Mouse (Mus musculus) ovary, adult 18-20 months (tissue): ENCODE measurements around the gene Gpa33.
"Not testable (repeated sequence)": the region's sequence is repeated elsewhere in the genome, so short reads cannot be mapped to it uniquely, and the experiment has no call there.

Source experiments
- DNase-seq: peaks from one replicate; pipeline ENCODE4 v3.0.0; 2022; ENCODE audit warnings: low spot score, mixed read lengths

Gpa33 gene

DNA sequence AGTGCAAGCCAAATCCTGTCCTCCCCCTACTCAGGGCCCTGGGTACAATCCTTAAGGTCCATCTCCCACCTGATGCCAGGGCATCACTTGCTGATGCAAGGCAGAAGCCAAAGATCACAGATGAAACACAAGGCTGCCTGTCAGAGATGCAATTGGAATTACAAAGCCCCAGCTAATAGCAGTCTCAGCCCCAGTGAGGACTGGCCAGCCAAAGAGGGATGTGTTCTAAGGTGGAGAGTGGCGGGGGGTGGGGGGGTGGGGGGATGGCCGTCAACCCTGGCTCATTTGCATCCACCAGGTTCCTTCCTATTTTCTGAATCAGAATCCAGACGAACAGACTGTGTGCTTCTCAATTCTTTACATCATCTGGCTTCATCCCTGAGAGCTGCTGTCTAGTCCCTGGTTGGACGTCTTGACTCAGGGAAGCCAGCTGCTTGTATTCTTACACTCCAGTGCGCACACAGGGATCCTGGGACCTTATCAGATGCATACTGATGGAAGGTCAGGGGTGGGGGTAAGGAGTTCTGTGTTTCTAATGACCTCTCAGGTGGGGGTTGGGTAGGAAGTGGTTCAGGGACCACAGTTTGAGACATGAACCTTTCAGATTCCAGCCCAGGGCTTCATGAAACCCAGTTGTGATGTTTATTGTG lies 5.2 kb downstream of the Gpa33 start:
- DNase-seq, result no peak

DNA sequence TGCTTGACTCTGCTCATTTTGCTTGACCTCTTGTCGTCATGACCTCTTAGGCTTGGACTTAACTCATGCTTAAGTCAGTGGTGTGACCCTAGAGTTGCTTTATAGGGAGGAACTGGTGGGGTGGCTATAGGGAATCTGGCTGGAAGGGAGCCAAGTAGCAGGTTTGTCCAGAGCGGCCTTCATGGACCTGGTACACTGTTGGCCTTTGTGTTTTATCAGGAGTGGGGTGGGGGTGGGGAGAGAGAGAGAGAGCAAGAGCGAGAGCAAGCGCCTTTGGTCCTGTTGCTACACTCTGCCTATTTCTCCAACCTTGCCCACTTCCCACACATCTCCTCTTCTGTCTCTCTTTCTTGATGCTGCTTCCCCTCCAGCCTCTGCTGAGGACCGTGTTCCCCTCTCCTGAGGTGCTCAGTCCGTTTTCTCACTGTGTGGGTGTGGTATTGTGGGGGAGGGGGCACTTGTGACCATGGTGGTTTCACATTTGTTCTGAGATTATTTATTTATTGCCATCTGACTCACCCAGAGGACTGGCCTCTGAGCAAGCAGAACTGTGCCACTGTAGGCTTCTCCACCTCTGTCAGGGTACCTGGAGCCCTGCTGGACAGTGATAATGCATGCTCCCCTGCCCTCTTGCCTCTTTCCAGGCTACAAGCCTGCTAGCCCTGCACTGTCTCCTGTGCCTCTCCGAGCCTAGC lies 7.4 kb downstream of the Gpa33 start:
- no peak for DNase-seq

DNA sequence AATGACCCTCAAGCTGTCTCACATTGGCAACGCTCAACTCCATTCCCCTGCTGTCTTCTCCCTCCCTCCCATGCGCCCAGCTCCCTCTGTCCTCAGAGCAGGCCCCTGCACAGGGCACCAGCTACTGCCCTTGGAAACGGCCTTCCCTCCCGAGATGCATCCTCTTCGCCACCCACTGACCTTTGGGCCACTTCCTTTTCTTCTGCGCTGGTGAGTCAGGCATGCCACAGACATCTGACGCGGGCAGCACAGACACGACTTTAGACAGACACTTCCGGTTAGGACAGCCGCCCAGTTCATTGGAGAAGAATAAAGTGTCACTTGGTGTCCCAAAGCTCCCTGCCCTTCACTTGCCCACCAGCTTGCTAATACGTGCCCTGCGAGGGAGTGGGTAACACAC lies 8.1 kb downstream of the Gpa33 start:
- DNase-seq, result no peak

DNA sequence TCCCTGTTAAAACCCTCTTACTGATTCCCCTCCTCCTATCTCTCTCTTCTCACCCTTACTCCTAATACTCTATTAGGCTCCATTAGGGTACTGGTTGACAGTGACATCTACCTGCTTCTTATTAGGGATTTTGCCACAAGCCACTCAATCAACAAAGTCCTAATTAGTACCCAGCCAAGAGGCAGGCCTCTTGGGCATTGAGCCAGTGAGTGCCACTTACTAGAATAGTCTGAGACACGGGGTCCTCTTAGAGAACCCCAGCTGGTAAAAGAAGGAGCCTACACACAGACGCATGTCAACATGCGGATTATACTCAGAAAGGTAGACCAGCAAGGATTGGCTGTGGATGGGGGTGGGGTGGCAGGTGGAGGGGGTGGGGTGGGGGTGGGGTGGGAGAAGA lies 9.1 kb downstream of the Gpa33 start:
- DNase-seq, result no peak

DNA sequence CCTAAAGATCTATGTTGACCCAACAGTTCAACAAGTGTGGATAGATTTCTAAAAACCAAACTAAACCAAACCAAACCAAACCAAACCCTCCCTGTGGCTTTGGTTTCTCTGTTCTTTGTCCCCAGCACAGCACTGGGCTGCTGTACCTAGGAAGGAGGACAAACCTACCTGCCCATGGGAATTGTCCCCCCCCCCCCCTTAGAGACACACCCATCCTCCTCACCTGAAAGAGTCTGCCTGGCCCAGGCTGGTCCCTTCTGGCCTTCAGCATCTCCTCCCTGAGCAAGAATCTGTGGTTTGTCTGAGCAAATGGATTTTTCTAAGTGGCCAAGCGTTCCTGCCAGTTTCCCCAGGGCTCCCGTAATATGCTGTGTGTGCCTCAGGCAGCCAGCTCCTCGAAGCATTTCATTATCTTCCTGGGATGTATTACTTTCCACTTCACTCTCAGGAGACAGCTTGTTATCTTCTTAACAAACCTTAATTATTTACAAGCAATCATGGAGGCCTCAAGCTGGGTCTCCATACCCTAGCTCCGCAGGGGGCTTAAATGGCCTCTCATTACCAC lies 9.7 kb downstream of the Gpa33 start:
- DNase-seq, result no peak

DNA sequence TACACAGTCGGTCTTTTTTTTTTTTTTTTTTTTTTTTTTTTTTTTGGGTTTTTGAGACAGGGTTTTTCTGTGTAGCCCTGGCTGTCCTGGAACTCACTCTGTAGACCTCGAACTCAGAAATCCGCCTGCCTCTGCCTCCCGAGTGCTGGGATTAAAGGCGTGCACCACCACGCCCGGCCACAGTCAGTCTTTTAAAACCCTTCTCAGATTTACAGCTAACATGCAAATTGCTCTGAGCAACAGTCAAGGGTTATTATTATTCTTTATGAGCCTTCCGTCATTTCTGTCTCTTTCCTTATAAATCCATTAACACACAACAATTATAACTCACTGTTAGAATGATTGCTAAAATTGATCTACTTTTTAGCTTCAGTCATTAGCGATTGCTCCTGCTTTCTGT lies 11.8 kb downstream of the Gpa33 start:
- not testable (repeated sequence) for DNase-seq

DNA sequence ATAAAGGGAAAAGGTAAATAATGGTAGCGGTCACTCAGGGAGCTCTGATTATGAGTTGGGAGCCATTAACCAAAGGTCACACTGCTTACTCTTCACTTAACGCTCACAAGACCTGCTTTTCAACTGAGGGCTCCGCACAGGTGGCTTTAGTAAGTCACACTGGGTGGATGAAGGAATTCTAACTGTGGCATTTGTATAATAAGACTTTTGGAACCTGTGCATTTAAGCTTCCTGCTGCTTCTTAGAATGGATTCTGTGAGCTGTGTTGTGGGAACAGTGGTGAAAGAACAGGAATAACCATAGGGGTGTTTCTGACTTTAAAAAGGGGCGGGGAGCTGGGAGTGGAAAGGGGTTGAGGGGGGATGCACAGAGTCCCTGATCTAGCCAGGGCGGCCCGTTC lies 12.3 kb downstream of the Gpa33 start:
- DNase-seq, result no peak

DNA sequence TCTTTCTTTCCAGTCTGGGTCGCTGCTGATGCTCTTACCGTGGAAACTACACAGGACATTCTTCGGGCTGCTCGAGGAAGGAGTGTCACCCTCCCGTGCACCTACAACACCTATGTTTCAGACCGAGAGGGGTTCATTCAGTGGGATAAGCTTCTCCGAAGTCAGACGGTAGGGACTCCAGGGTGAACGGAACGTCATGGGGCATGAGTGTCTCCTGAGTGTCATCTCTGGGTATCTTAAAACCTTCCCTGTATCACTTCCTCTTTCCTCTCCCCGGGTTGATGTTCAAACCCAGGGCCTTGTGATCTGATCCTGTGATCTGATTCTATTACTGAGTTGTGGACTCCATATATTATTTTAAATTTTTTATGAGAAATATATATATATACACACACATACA lies 16.6 kb downstream of the Gpa33 start:
- no peak for DNase-seq

DNA sequence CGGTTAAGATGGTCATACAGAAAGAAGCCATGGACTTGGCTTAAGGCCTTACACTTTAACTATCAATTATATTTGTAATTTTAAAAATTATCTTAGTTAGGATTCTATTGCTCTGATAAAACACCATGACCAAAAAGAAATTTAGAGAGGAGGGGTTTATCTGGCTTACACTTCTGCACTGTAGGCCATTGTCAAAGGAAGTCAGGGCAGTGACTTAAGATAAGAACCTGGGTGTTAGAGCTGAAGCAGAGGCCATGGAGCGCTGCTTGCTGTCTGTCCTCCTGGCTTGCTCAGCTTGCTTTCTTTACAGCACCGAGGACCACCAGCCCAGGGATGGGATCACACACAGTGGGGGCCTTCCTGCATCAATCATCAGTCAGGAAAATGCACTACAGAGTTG lies 17.6 kb downstream of the Gpa33 start:
- DNase-seq, result no peak

DNA sequence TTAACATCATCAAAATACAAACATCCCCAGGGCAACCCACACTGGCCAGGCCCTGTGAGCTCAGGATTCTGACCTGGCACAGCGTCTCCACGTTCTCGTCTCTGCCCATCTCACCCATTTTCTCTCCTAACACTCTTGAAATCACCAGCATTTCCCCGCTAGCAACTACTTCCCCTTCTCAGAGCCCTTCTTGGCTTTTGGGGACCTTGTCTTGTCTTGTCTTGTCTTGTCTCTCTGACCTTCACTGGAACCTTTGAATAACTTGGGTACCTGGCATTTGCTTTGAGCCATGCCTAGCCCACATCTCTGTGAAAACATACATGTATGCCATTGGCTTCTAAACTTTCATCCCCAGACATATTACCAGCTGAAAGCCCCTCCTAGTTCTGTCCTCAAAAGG lies 19.4 kb downstream of the Gpa33 start:
- DNase-seq, result no peak

DNA sequence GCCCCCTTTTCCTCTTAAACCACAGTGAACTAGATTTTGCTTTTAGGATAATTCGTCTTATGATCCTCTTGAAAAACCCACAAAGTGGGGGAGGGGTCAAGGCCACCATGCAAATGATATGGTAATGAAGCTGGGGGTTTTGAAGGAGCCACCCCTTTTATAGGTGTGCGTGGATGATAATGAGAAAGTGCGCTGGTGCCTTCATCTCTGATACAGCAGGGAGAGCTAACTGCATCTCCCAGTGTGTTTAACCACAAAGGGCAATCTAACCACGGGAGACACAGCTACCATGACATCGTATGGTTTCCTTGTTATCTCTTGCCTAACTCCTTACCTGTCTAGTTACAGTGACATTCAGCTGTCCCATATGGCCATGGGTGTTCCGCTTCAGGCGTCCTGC lies 20.0 kb downstream of the Gpa33 start:
- DNase-seq, result no peak

DNA sequence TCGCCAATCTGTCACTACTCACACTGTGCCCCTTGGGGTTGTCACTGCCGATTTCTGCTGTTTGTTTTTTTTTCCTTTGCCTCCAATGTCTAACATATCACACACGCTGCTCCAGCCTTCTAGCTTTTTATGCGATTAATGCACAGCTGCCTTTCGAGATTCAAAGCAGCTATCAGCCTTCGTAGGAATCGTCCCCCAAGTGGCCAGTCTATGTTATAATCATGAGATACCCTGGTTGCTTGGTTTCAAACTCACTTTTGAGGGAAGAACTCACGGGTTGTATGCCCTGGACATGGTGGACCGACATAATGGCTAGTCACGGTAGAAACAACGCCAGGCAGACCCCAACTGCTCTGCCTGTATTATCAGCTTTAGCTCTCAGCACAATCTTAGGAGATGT lies 21.3 kb downstream of the Gpa33 start:
- DNase-seq, result no peak

DNA sequence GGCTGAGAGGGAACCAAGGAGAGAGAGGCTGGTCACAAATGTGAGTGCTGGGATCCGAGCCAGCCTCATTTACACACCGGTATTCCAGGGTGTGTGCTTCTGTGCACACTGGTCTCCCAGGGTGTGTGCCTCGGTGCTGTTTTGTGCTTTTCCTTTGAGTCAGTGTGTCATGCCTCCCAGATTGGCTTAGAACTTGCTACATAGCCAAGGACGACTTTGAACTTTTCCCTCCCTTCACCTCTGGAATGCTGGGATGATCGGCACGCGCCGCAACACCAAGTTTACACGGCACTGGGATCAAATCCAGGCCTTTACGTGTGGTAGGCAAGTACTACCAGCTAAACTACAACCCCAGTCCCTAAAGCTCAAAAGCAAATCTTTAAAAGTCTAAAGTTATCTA lies 22.0 kb downstream of the Gpa33 start:
- DNase-seq, result no peak

DNA sequence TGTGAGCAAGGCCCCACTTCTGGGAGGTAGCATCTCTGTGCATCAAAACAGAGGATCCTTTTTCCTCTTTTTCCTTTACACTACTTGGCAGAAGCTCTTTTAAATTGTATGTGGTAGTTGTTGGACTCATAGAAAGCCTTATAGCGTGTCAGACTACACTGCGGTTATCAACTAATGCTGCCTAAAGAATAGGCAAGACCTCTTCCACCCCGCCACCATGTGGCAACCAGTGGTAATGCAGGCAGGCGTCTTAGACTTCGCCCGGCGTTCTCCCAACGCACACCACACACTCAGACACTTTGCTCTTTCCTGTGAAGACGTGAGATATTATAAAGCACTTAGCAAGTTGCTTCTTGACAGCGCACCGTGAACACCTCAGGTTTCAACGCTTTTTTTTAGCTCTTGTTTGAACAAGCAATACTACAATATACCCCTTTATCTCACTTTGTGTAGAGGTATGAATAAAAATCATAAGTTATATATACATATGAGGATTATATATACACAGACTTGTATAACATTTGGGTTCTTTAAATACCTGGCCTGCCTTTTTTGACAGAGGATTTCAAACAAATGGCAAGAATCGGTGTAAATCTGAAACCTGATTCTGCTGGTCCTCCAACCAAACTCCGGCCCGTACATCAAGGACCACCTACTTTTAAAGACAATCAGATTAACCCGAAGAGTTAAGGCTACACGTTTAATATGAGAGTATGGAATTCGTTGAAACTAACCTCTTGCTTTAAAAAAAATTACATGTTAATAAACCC lies 23.5 kb downstream of the Gpa33 start:
- DNase-seq, result peak; percentile 55

DNA sequence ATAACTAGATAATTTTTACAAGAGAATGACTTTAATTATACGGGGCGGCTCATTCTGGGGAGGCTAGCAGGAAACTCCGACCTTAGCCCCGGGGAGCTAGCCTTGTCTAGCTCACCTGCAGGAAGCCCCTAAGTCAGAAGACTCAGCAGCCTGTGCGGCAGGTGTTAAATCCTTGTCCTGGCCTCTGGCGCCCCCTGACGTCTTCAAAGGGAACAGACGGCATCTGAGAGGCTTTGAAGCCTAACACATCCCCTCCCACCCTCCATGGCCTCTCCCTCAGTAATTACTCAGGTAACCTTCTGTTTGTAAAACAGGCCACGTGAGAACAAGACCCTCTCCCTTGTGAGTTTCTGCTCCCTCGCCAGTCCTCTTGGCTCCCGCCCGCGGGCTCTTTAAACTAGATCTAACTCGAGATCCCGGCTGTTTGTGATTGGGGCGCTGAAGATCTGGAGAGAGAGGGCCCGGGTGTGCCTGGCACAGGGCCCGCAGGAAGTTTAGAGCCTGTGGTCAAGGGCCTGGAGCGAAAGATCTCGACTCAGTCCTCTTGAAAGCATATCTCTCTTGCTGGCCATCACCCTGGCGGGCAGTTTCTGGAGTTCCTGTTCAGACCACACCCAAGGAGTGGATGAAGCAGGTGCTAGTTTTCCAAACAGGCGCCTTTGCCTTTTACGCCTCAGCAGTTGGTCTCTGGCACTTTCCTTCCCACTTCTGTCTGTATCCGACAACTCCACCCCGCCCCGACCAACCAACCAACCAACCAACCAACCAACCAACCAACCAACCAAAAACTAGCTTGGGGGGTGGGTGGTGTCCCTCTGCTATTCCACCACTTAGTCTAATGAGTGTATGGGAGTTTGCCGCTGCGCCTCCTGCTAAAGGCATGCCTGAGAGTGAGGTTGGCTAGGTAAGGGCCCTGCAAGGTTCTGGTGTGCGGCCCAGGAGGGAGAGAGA lies 24.4 kb downstream of the Gpa33 start:
- DNase-seq, result peak; percentile 37

DNA sequence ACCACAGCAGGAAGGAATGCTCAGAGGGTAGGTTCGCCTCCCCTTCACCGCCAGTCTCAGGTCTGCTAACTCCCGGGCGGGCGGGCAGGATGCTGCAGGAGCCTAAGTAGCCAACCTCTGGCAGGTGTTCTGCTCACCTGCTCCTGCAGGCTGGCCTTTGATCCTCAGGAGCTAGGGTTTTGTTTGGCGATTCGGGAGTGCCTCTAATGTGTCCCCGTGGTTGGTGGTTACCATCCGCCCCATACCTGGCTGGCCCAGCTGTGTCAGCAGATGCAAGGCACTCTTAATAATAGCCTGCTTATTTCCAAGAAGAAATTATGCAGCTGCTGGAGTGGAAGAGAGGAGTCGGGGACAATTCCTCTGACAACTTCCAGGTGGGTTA lies 25.1 kb downstream of the Gpa33 start:
- no peak for DNase-seq

DNA sequence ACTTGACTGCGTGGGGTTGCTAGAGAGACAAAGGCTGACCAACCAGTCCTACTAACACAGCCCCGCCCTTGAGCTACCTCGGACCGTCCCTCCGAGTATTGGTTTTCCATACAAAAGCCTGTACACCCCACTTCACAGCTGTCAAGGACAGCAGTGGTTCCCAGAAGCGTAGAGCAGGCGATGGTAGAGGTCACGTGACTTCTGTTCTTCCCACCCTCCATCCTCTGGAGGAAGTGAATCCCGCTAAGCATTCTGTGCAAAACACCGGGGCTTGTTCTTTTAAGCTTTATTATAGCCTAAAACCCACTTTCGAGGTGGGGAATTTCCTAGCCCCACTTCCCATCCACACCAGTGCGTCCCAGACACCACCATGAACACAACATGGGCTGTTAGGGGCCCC lies 27.7 kb downstream of the Gpa33 start:
- DNase-seq, result no peak

DNA sequence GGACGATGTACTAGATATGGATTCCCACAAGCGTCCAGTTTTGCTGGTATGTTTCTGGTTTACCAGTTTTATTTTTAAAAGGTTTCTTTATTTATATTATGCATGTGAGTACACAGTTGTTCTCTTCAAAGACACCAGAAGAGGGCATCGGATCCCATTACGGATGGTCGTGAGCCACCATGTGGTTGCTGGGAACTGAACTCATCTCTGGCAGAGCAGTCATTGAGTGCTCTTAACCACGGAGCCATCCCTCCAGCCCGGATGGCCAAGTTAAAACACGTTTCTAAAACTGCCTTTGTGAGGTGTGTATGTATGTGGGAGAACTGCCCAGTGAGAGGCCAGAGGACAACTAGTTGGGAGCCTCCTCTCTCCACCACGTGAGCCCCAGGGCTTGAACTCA lies 28.6 kb downstream of the Gpa33 start:
- DNase-seq, result no peak

DNA sequence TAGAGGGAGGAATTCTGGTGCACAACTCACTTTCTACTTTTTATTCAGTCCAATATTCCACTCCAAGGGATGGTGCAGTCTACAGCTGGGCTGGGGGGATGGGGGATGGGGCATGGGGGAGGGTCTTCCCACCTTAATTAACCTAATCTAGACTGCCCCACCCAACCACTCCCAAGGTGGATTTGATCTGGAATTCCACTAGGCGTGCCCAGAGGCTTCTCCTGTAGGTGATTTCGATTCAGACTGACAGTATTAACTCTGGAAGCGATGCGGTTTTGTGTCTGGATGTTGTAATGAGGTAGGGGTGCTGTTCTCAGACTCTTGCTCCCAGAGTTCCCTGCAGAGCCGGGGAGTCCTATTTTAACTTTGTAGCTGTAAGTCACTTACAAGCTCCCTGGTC lies 30.1 kb downstream of the Gpa33 start:
- no peak for DNase-seq

DNA sequence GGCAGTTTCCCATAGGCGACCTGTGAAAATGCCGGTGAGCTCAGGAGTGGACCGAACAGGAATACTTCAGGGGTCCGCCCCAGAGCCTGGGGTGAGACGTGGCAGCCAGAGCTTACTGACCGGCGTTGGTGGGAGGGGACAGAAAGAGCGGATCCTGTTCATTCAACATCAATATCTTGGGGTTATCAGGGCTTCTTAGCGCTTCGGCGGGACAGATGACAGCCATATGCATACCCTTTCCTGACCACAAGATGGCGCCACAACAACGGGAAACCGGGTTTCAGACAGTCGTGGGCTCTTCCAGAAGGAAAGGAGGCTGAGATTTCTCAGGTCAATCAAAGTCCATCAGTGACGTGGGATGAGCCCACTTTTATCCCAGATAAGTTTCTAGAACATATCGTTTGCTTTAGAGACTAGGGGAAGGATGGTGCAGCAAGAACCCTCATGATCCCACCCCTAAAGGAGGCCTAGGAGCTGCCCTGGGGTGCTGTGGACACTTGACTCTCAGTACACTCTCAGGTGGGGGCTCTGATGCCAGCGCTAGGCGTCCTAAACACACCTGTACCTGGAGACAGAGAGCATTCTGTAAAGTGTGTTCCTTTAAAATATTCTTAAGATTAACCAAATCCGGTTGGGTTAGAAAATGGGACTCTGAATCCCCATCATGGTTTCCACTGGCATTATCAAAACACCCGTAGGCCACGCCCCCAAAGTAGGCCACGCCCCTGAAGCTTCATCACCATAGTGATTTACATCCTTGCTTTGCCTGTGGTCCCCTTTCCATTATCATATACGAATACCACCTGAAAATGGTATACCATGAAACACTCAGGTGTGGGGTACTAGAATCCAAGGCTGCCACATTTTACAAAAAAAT lies 30.8 kb downstream of the Gpa33 start:
- DNase-seq, result no peak

DNA sequence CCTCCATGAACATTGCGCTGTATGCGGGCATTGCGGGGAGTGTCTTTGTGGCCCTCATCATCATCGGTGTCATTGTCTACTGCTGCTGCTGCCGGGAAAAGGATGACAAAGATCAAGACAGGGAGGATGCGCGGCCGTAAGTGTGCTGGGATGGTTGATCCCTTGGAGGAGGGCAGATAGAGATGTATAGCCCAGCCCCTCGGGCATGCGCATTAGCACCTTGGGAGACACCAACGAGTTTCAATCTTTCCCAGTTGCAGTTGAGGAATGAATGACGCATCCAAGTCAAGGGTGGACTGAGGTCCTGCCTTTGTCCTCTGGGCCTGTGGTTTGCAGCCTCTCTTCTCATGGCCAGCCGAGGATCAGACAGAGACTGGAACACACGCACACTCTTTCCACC lies 34.5 kb downstream of the Gpa33 start:
- no peak for DNase-seq
